Mouse (Mus musculus) 3T3-L1 (cell line): ENCODE data around the gene Mapk8ip1.

Experiments
- DNase-seq: peaks from one replicate; pipeline ENCODE4 v3.0.0-alpha.2; 2015; ENCODE audit warnings: low read depth, low spot score

Gene Mapk8ip1

GRCm38 (mm10) chr2:92391116-92391515 is 9.9 kb downstream of the Mapk8ip1 start:
- DNase-seq: no peak

DNA sequence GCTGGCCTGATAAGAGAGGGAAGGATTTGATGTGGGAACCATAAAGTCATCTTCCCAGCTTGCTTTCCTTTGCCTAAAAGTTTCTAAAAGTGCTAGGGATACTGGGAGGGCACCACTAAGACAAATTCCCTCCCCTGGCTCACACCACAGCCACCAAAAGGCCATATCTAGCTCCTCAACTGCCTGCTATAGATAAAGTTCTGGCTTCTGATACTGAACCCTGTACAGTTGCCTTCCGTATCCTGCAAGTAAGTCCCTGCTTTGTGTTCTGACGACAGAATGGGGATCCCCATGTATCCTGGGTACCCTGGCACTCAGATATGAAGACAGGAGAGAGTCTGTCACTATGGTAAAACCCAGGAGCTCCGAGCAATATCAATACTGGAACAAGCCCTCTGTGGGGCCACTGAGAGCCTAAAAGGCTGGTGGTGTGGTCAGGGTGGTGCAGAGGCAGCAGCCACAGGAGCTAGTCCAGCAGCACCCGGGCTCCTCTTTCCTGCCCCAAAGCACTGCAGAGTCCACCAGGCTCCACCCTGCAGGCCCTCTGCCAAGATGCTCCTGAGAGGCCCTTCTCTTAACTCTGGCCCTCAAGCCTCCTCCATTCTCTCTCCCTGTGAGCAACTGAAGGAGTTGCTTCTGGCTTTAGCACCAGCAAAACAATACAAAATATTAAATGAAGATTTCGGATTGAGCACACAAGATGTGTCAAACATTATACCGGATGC is 10.7 kb downstream of the Mapk8ip1 start:
- DNase-seq: peak; percentile 67

DNA sequence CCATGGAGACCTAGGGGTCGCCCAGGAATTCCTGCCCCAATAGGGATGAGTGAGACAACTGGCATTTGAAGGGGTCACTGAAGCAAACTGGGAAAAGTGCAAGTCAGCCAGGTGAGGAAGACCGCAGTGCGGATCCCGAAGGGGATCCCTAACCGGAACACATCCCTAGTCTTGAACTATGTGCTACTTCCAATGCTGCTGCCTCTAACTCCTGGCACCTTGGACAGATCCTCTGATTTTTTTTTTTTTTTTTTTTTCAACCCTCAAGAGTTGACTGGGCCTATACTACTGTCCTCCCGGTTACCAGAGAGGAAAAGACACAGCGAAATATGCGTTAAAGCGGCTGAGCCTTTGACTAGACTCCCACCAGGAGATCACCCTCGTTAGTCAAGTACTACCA is 11.4 kb downstream of the Mapk8ip1 start:
- no peak for DNase-seq

DNA sequence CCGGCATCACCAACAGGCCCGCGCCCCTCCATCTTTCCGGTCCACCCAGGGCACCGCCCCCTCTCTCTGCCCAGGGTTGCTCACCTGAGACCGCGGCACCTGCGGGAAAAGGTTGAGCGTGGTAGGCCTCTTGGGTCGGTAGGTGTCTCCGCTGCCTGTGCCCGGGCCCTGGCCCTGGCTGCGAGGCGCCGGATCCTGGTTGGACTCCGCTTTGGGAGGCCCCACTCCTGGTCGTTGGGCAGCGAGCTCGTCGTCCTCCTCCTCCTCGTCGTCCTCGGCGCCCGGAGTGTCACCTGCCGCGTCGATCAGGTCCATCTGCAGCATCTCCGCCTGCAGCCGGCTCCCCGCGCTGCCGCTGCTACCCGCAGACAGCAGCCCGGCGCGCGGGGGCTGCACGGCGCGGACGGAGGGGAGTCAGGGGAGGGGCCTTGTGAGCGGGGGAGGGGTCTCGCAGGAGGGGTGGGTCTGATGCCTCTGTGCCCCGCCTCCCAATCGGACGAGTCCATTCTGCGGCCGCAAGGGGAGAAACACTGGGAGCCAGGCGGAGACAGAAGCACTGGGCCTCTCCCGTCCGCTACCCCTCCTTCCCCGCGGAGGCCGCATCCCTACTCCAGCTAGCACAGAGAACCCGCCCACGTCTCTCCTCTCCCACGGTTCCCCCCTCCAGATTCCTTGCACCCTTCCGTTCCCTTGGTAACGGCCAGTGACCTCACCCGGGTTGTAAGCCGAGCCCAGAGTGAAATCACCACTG is 12.0 kb downstream of the Mapk8ip1 start:
- peak; percentile 96 for DNase-seq

DNA sequence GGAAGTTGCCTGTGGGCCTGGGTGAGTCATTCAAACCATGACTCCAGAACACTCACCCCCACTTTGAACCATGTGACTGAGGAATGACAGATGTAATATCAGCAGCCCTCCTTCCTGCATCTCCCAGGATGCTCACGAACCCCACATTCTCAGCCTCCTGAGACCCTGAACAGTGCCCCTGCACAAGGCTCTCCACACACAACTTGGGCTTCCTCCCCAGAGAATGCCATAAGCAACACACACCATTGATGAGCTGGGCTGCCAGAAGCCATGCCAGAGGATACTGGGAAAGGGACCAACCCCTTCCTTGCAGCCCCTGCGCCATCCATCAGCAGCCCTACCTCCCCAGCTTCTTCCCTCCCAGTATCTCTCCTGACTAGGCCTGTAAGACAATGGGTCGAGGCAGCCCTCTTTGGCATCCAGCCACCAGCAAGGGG is 13.0 kb downstream of the Mapk8ip1 start:
- DNase-seq: no peak

DNA sequence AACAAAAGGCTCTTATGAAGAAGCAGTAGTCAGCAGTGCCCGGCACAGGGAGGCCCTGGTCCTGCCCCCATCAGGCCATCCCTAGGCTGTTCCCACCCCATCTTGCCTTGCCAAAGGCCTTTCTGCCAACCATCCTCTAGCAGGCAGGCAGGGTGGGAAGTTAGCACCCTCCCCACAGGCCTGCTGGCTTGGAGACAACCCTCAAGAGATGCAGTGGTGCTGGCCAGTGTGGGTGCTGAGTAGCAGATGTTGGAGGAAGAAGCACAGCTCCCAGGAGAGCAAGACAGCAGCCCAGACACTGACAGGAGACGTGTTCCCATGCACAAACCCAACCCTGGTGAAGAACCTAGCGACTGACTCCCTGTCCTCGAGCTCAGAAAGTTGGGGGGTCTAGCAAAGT is 13.4 kb downstream of the Mapk8ip1 start:
- peak; percentile 46 for DNase-seq

DNA sequence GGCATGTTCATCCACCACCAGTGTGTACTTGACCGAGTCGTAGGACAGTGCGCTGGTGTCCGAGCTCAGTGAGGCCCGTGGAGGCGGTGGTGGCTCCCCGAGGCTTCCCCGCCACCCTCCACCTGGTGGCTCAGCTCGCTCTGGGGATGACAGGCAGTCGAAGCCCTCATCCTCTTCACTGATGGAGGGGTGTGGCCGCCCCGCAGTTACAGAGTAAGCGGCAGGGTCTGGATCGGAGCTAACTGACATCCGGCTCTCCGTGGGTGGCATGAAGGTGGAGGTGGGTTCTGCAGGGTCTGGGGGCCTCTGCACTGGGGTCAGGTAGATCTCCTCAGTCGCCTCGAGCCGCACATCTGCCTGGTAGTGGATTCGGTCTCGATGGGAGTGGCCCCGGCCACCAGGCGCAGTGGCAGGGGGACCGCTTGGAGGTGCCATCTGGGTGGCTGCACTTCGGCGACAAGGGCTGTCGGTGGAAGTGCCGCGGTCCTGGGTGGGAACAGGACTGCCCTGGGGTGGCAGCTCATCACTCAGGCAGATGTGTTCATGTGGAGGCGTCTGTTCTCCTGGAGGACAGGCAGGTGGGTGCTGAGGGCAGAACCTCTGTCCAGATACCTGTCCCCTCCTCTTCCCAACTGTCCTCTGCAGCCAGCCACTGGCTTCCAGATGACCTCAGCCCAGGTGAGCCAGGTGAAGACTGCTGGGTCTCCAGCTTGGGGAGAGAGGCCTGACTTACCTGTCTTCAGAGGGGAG is 14.1 kb downstream of the Mapk8ip1 start:
- no peak for DNase-seq

- no peak for DNase-seq
Observed at GRCm38 (mm10) chr2:92385113-92386051, 15.7 kb downstream of the Mapk8ip1 start.

GRCm38 (mm10) chr2:92384101-92384500 is 17.0 kb downstream of the Mapk8ip1 start:
- DNase-seq: no peak

DNA sequence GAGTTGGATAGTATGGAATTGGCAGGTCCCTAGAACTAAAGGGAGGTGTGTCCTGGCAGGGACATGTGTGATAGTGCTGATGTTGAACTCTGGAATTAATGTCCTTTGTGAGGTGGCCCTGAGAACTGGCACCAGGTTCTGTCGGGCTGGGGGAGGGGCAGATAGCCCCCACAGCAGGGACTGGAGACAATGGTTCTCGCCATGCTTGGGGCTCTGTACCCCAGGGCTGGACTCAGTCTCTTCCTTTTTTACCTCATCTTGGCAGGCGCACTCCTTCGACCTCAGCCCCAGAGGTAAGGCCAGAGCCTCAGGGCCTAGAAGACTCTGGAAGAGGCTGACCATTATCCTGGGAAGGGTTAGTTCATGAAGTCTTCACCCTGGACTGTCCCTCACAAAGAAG is 18.3 kb downstream of the Mapk8ip1 start:
- DNase-seq: no peak

DNA sequence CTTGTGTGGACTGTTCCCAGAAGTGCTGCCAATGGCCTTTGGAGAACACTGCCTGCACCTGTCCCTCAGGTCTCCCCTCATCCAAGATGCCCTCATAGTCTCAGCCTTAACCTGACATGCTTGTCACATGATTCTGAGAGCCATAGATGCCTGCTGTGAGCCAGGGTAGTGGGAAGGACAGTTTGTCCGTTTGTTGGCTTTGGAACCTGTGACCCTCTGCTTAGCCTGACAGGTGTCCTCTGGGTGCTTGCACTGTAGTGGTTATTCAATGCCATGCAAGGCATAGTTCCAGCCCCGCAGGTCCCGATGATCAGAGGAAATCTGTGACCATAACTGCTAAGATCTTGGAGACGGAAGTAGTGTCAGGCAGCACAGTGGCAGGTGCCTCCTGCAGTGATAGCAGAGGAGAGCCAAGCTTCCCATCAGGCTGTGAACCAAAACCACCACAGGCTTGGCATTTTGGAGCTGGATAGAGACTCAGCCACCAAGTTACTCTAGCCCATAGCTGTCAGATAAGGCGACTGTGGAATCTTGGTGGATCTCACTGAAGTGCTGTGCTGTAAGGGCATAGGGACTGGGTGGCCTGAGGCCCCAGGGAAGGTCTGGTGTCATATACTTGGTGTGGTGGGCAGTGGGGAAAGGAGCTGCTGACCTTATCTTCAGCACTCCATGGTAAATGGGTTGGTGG is 19.0 kb downstream of the Mapk8ip1 start, which contains the start of gene 1700029I15Rik:
Gene 1700029I15Rik, plus strand, starts transcription at position 638 of the 688 bp plus-strand sequence.
- DNase-seq: no peak

GRCm38 (mm10) chr2:92381161-92381560 is 19.9 kb downstream of the Mapk8ip1 start:
- no peak for DNase-seq

DNA sequence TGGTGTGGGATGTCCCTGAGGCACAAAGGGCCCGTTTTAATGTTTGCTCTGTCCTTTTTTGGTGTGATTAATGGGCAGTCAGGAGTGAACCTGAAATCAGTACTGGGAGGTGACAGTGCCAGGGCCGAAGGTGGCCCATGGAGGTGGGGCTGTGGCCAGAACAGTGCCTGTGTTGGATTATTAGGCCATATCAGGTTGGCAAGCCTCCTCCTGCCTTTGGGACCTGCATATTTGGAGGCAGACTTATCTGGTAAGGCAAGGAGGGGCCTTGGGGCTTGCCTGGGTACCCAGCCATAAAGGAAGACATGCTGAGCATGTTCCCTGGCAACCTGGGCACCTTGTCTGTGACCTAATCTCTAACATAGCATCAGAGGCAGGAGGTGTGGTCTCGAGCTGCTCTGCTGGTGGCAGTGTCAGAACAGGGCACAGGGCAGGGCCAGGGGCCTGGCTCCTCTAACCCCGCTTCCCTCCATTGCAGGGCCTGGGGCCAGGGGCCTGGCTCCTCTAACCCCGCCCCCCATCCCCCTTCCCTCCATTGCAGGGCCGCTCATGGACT is 20.5 kb downstream of the Mapk8ip1 start:
- no peak for DNase-seq

DNA sequence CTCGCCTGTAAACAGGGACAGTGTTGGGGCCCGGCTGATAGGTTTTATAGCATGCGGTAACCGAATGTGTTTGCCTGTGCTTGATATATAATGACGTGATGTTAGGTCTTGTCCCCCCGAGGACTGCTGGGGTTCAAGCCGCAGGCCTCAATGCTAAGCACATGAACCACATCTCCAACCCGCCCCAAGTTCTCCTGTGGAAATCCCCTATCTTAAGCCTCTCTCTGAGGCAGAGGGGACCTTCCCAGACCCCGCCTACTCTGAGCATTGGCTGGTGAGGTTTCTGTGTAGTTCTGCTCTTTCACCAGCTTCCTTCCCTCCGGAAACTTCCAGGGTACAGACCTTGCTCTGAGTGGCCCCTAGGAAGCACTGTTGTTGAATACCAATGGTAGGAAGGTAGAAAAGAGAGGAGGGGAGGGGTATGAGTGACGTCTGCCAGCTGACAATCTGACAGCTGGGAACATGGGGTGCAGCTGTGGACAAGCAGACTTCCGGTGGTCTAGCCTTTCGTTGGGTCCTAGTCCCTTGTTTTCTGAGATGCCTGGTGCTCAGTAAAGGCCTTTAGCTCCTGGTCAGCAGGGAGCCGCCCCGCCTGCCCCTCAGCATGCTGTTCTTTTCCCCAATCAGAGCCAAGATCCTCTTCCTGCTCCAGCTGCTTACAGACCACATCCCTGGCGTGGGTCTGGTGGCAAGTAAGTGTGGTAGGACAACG is 21.1 kb downstream of the Mapk8ip1 start:
- no peak for DNase-seq

GRCm38 (mm10) chr2:92377320-92377719 is 23.7 kb downstream of the Mapk8ip1 start:
- no peak for DNase-seq

DNA sequence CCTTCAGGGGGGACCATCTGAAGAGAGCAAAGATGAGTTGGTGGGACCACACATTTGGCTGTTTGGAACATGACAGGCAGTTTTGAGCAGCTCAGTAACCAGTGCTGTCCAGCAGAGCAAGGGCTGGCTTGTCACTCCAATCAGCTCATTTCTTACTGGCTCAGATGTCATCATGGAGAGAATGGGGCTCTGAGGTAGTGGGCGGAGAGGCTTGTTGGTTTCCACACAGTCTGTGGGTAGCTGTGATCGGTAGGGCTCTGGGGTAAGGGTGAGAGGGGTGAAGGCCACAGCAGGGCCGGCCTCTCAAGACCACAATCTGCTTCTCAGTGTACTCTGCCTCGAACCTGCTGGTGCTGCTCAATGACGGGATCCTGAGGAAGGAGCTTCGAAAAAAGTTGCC is 24.8 kb downstream of the Mapk8ip1 start:
- peak; percentile 39 for DNase-seq

DNA sequence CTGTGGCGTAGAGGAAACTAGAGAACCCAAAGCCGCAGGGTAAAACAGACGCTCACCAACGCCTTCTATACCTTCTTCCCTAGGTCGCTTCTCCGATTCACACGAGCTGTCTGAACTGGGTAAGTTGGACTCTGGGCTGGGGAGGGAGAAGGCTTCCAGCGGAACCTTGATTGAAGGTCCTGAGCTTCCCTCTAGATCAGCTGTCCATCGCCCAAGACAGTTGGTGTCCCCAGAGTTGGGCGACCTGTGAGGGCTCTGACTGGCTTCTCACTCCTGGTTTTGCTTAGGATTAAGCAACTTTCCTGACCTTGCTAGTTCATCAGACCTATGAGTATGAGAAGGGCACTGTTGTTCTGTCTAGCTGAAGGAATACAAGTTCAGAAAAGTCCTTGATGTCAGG is 25.3 kb downstream of the Mapk8ip1 start:
- DNase-seq: peak; percentile 25

DNA sequence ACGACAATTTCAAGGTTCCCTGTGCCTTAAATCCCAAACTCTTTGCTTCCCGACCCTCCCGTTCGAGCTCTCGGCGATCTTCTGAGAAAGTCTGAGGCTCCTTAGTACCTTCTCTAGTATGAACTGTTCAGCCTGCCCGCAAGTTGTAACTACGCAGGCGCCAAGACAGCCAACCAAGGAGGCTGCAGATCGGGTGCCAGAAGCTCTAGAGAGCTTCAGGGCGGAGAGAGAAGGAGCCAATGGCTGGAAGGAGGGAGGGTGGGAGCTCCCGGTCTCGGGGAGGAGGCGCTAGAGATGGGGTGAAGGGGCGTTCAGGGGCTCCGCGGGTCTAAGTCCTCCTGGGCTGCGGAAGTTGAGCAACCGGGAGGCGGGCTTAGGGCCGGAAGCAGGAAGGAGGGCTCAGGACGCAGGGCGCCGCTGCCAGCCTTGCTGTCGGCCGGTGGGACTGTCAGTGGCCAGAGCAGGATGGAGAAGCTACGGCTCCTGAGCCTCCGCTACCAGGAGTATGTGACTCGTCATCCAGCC is 25.9 kb downstream of the Mapk8ip1 start:
- DNase-seq: peak; percentile 100

- peak; percentile 81 for DNase-seq
Observed at GRCm38 (mm10) chr2:92374514-92374913, 26.5 kb downstream of the Mapk8ip1 start, which contains the start of the genes Pex16 and Large2. Gene Pex16 (plus strand): TSS chr2:92374676. Gene Large2 (minus strand): TSS chr2:92374869.
